Mouse (Mus musculus) ES-E14 (cell line): ENCODE data around the gene Dnajb14. TPM values are rescaled to one million over a fixed set of nuclear protein-coding genes. Genes with fewer than 3 reads are reported as not detected.
A peak's percentile ranks its signal among the peaks of the same experiment; 100 is the strongest.
"Not testable (repeated sequence)": the region's sequence is repeated elsewhere in the genome, so short reads cannot be mapped to it uniquely, and the experiment has no call there.

Source experiments
- DNase-seq: peaks from one replicate; pipeline ENCODE4 v3.0.0-alpha.2; 2013; ENCODE audit warnings: low read depth, low spot score
- H3K27ac ChIP-seq: 2 replicates; pipeline ENCODE4 v1.5.1; 2012; ENCODE audit warnings: low read depth, mild to moderate bottlenecking, low read length, moderate library complexity, mixed read lengths; ENCODE audit not compliant: poor library complexity, insufficient read depth, severe bottlenecking
- H3K36me3 ChIP-seq: 2 replicates; pipeline ENCODE4 v1.6.1; 2012; ENCODE audit warnings: mild to moderate bottlenecking, low read length, moderate library complexity, mixed read lengths; ENCODE audit not compliant: control insufficient read depth, poor library complexity, insufficient read depth, severe bottlenecking
- H3K4me1 ChIP-seq, 2 experiments: fragments of 150-350 bp in 1 of 2; sonication (generic) in 1 of 2; 2 replicates each; pipeline ENCODE4 v1.6.1; 2012; ENCODE audit warnings: low read length in 2 of 2, mild to moderate bottlenecking in 1 of 2, mixed read lengths in 1 of 2; ENCODE audit not compliant: control insufficient read depth in 2 of 2, insufficient read depth in 2 of 2, poor library complexity in 1 of 2
- H3K4me3 ChIP-seq, 2 experiments: fragments of 150-350 bp in 1 of 2; sonication (generic) in 1 of 2; 2 replicates each; pipeline ENCODE4 v1.5.1; 2012; ENCODE audit warnings: low read length in 2 of 2, low read depth in 1 of 2, mild to moderate bottlenecking in 1 of 2, mixed read lengths in 1 of 2; ENCODE audit not compliant: insufficient read depth in 1 of 2, poor library complexity in 1 of 2, severe bottlenecking in 1 of 2
- H3K9ac ChIP-seq: 2 replicates; pipeline ENCODE4 v1.6.1; 2012; ENCODE audit warnings: low read depth, mild to moderate bottlenecking, low read length, mixed read lengths; ENCODE audit not compliant: poor library complexity, insufficient read depth, severe bottlenecking
- H3K9me3 ChIP-seq: fragments of 150-350 bp; sonication (generic); 2 replicates; pipeline ENCODE4 v1.6.1; 2012; ENCODE audit warnings: low read depth, mild to moderate bottlenecking, low read length; ENCODE audit not compliant: control insufficient read depth, insufficient read depth
- CHD2 ChIP-seq: IDR thresholded peaks from 2 replicates; pipeline ENCODE4 v1.6.1; 2014; ENCODE audit warnings: mild to moderate bottlenecking, low read depth, low read length, inconsistent platforms
- HCFC1 ChIP-seq: IDR thresholded peaks from 2 replicates; pipeline ENCODE4 v1.6.1; 2012; ENCODE audit warnings: low read length, inconsistent platforms, borderline replicate concordance; ENCODE audit not compliant: insufficient read depth
- MAFK ChIP-seq: IDR thresholded peaks from 2 replicates; pipeline ENCODE4 v1.6.1; 2014; ENCODE audit warnings: mild to moderate bottlenecking, low read depth, low read length, inconsistent platforms; ENCODE audit not compliant: insufficient read depth
- ZC3H11A ChIP-seq: IDR thresholded peaks from 2 replicates; pipeline ENCODE4 v1.6.1; 2012; ENCODE audit warnings: low read depth, mild to moderate bottlenecking, inconsistent platforms, low read length, borderline replicate concordance
- ZNF384 ChIP-seq: IDR thresholded peaks from 2 replicates; pipeline ENCODE4 v1.6.1; 2012; ENCODE audit warnings: low read depth, low read length, inconsistent platforms
- in situ Hi-C, 2 experiments: fragments of 600-800 bp; cut with MboI; formaldehyde crosslinking; loops; one replicate each; pipeline ENCODE4 v1.15.1; 2025; ENCODE audit warnings: low sequenced_read_pairs in 2 of 2, inconsistent platforms in 1 of 2; ENCODE audit not compliant: unreplicated experiment in 2 of 2
- total RNA-seq: library from RNA; depleted of rRNA; stranded (reverse); fragments of 300-350 nt; gene quantifications from 2 replicates; pipeline ENCODE4 v1.2.3, GENCODE M21; 2012

Gene Dnajb14
- total RNA-seq, 1 experiment: 5.1 TPM

DNA sequence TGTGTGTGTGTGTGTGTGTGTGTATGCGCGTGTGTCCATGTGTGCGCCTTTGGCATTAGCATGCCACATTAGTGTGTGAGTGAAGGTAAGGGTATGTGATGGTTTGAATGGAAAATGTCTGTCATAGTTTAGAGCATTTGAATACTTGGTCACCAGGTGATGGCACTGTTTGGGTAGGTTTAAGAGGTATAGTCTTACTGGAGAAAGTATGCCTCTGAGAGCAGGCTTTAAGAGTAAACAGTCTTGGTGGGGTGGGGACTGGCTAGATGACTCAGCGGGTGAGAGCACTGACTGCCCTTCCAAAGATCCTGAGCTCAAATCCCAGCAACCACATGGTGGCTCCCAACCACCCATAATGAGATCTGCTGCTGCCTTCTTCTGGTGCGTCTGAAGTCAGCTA, 17.8 kb upstream of the Dnajb14 start:
- H3K9me3 ChIP-seq: no peaks in the 10 kb centered on the region
- no peak for TF ChIP-seq HCFC1
- TF ChIP-seq CHD2: no peak
- TF ChIP-seq ZNF384: no peak
- TF ChIP-seq ZC3H11A: no peak
- TF ChIP-seq MAFK: 0 out of 2 replicates have a peak, but pooled peaks have one; percentile 13
- H3K4me1 ChIP-seq: peaks cover 7 to 9% of the 10 kb centered on the region in 2 experiments; a peak in 3 of 4 replicates
- H3K27ac ChIP-seq: no peak overlapping the region
- H3K36me3 ChIP-seq: no peaks in the 10 kb centered on the region; the same call in 1 of the 2 replicates
- DNase-seq: no peak
- no peak overlapping the region for H3K4me3 ChIP-seq
- in situ Hi-C loops: no loop called here
- no peak overlapping the region for H3K9ac ChIP-seq

DNA sequence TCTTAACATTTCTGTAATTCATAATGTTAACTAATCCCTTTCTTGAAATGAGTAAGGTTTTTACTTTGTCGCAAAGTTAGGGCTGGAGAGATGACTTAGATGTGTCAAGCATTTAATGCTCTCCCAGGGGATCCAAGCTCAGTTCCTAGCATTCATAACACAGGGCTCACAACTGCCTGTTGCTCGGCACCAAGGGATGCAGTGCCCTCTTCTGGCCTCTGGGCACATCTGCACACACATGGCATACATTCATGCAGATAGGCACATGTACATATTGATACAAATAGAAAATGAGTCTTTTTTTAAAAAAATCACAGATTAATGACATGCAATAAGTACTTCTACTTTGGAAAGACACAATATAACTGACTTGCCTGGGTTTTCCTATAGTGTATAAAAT, 16.3 kb upstream of the Dnajb14 start:
- no peak overlapping the region for H3K4me3 ChIP-seq
- no peaks in the 10 kb centered on the region for H3K9me3 ChIP-seq
- TF ChIP-seq ZC3H11A (peak; percentile 70; the same call in 1 of the 2 replicates), ZNF384 (no peak)
- in situ Hi-C loops: no loop called here
- H3K27ac ChIP-seq: no peak overlapping the region
- no peak for DNase-seq
- peaks cover 6 to 7% of the 10 kb centered on the region in 2 experiments; a peak in 3 of 4 replicates for H3K4me1 ChIP-seq
- no peak overlapping the region for H3K9ac ChIP-seq
- H3K36me3 ChIP-seq: no peaks in the 10 kb centered on the region; the same call in 1 of the 2 replicates

DNA sequence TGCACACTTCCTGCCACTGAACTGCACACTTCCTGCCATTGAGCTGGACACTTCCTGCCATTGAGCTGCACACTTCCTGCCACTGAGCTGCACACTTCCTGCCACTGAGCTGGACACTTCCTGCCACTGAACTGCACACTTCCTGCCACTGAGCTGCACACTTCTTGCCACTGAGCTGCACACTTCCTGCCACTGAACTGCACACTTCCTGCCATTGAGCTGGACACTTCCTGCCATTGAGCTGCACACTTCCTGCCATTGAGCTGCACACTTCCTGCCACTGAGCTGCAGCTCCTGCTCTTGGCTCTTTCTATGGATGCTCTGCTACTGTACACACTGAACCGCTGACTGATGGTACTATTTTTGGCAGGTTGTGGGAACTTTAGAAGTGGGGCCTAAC, 14.5 kb upstream of the Dnajb14 start:
- H3K9me3 ChIP-seq, in situ Hi-C loops, H3K4me3 ChIP-seq, H3K9ac ChIP-seq, H3K36me3 ChIP-seq, H3K27ac ChIP-seq, H3K4me1 ChIP-seq, DNase-seq: not testable (repeated sequence)

DNA sequence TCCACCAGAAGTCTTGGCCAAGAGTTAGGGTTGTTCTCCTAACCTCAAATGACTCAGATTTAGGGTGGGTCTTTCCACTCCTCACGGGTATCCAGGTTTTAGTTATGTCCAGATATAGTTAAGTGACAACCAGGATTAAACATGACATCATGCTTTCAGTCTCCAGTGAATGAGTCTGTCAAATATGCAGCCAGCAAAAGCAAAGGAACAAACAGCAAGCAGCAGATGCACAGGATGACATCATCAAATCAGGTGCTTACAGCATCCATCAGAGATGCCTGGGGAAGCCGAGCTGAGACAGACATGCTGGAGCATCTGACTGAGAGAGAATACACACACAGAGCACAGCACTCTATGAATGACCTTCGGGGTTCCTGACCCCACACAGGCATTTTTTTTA, 12.1 kb upstream of the Dnajb14 start:
- H3K9ac ChIP-seq: no peak overlapping the region
- H3K9me3 ChIP-seq: no peaks in the 10 kb centered on the region
- TF ChIP-seq ZNF384: no peak
- TF ChIP-seq CHD2: no peak
- no peak for TF ChIP-seq ZC3H11A
- TF ChIP-seq HCFC1: no peak
- TF ChIP-seq MAFK: no peak
- no peaks in the 10 kb centered on the region for H3K4me1 ChIP-seq
- no peak overlapping the region for H3K27ac ChIP-seq
- H3K4me3 ChIP-seq: no peak overlapping the region
- H3K36me3 ChIP-seq: no peaks in the 10 kb centered on the region; the same call in 1 of the 2 replicates
- in situ Hi-C loops: no loop called here
- no peak for DNase-seq

DNA sequence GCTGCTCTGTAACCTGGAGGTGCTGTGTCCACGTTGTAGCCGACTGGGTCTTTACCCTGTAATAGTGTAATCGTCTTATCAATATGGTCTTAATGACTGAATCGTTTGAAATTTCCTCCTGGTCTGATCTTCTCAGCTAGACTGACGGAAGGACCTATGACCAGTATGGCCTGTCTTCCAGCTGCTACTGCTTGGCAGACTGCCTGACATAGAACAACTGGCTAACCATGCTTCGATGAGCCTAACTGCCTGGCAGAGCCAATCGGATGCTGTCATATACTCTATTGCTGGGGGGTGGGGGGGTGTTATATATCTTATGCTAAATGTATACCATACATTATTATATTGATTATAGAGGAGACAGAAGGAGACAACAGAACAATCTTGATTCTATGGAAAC, 11.4 kb upstream of the Dnajb14 start:
- Histone ChIP-seq H3K4me3 (no peak overlapping the region), H3K9me3 (no peaks in the 10 kb centered on the region), H3K36me3 (no peaks in the 10 kb centered on the region; the same call in 1 of the 2 replicates), H3K4me1 (no peaks in the 10 kb centered on the region), H3K27ac (no peak overlapping the region), H3K9ac (no peak overlapping the region)
- DNase-seq: no peak
- TF ChIP-seq ZC3H11A (no peak), CHD2 (no peak), MAFK (no peak), HCFC1 (no peak), ZNF384 (no peak)
- in situ Hi-C loops: no loop called here
